Mouse (Mus musculus): ENCODE measurements around the gene Gm49711. TPM values are rescaled to one million over a fixed set of nuclear protein-coding genes. Genes with fewer than 3 reads are reported as not detected.
A peak's percentile ranks its signal among the peaks of the same experiment; 100 is the strongest.

Gene Gm49711
- polyA plus RNA-seq, 1 experiment from 2014 or later, result not detected

GRCm38 (mm10) chr16:92127226-92127625, 69.1 kb downstream of the Gm49711 start:
- Histone ChIP-seq H3K27me3 (ENCODE audit: control insufficient read depth, insufficient read depth, low read length) (no peaks in the 10 kb centered on the region), H3K36me3 (ENCODE audit: control insufficient read depth, insufficient read depth, low read length) (no peaks in the 10 kb centered on the region), H3K9ac (ENCODE audit: low read length) (no peak overlapping the region), H3K9me3 (ENCODE audit: control insufficient read depth, low read length) (peaks cover 5% of the 10 kb centered on the region; the same call in 1 of the 2 replicates), H3K4me2 (ENCODE audit: low read depth) (no peak overlapping the region), H3K27ac (ENCODE audit: low read depth, low read length) (no peak overlapping the region), H3K4me1 (ENCODE audit: control insufficient read depth, insufficient read depth, low read length) (no peaks in the 10 kb centered on the region), H3K4me3 (ENCODE audit: low read depth, low read length) (no peak overlapping the region)
- ATAC-seq (ENCODE audit: insufficient read depth, low FRiP score, low TSS enrichment) (no peak), DNase-seq (ENCODE audit: low spot score) (no peak)
- WGBS, result 50% methylated on average over 4 of the region's 4 CpGs

GRCm38 (mm10) chr16:92127666-92128065, 69.5 kb downstream of the Gm49711 start:
- no peak overlapping the region for H3K9ac ChIP-seq (ENCODE audit: low read length)
- no peaks in the 10 kb centered on the region for H3K4me1 ChIP-seq (ENCODE audit: control insufficient read depth, insufficient read depth, low read length)
- peaks cover 5% of the 10 kb centered on the region; the same call in 1 of the 2 replicates for H3K9me3 ChIP-seq (ENCODE audit: control insufficient read depth, low read length)
- DNase-seq (ENCODE audit: low spot score), result no peak
- no peak overlapping the region for H3K4me3 ChIP-seq (ENCODE audit: low read depth, low read length)
- 82% methylated on average over 5 of the region's 5 CpGs for WGBS
- no peak for ATAC-seq (ENCODE audit: insufficient read depth, low FRiP score, low TSS enrichment)
- no peak overlapping the region for H3K4me2 ChIP-seq (ENCODE audit: low read depth)
- no peaks in the 10 kb centered on the region for H3K36me3 ChIP-seq (ENCODE audit: control insufficient read depth, insufficient read depth, low read length)
- H3K27ac ChIP-seq (ENCODE audit: low read depth, low read length), result no peak overlapping the region
- H3K27me3 ChIP-seq (ENCODE audit: control insufficient read depth, insufficient read depth, low read length), result no peaks in the 10 kb centered on the region

- ATAC-seq (ENCODE audit: insufficient read depth, low FRiP score, low TSS enrichment) (no peak), DNase-seq (ENCODE audit: low spot score) (no peak)
- H3K27me3 ChIP-seq (ENCODE audit: control insufficient read depth, insufficient read depth, low read length), result no peaks in the 10 kb centered on the region
- no peaks in the 10 kb centered on the region for H3K9me3 ChIP-seq (ENCODE audit: control insufficient read depth, low read length)
- WGBS, result 95% methylated on average over 8 of the region's 8 CpGs
- no peak overlapping the region for H3K27ac ChIP-seq (ENCODE audit: low read depth, low read length)
- no peaks in the 10 kb centered on the region for H3K36me3 ChIP-seq (ENCODE audit: control insufficient read depth, insufficient read depth, low read length)
- H3K4me3 ChIP-seq (ENCODE audit: low read depth, low read length), result no peak overlapping the region
- no peak overlapping the region for H3K4me2 ChIP-seq (ENCODE audit: low read depth)
- H3K4me1 ChIP-seq (ENCODE audit: control insufficient read depth, insufficient read depth, low read length), result no peaks in the 10 kb centered on the region
- H3K9ac ChIP-seq (ENCODE audit: low read length), result no peak overlapping the region
These were observed 71.7 kb downstream of the Gm49711 start for GRCm38 (mm10) chr16:92129843-92130242.

GRCm38 (mm10) chr16:92132511-92132910, 74.4 kb downstream of the Gm49711 start:
- H3K9me3 ChIP-seq (ENCODE audit: control insufficient read depth, low read length), result no peaks in the 10 kb centered on the region
- no peak overlapping the region for H3K9ac ChIP-seq (ENCODE audit: low read length)
- no peak for DNase-seq (ENCODE audit: low spot score)
- H3K4me1 ChIP-seq (ENCODE audit: control insufficient read depth, insufficient read depth, low read length), result no peaks in the 10 kb centered on the region
- no peaks in the 10 kb centered on the region for H3K36me3 ChIP-seq (ENCODE audit: control insufficient read depth, insufficient read depth, low read length)
- ATAC-seq (ENCODE audit: insufficient read depth, low FRiP score, low TSS enrichment), result no peak
- H3K4me2 ChIP-seq (ENCODE audit: low read depth), result no peak overlapping the region
- H3K27me3 ChIP-seq (ENCODE audit: control insufficient read depth, insufficient read depth, low read length), result no peaks in the 10 kb centered on the region
- H3K27ac ChIP-seq (ENCODE audit: low read depth, low read length), result no peak overlapping the region
- WGBS, result 77% methylated on average over 4 of the region's 4 CpGs
- H3K4me3 ChIP-seq (ENCODE audit: low read depth, low read length), result no peak overlapping the region

GRCm38 (mm10) chr16:92134148-92134764, 76.1 kb downstream of the Gm49711 start:
- H3K4me3 ChIP-seq (ENCODE audit: low read depth, low read length), result no peak overlapping the region
- H3K4me2 ChIP-seq (ENCODE audit: low read depth), result no peak overlapping the region
- H3K27me3 ChIP-seq (ENCODE audit: control insufficient read depth, insufficient read depth, low read length), result no peaks in the 10 kb centered on the region
- H3K4me1 ChIP-seq (ENCODE audit: control insufficient read depth, insufficient read depth, low read length), result no peaks in the 10 kb centered on the region
- WGBS, result 93% methylated on average over 11 of the region's 11 CpGs
- no peak overlapping the region for H3K9ac ChIP-seq (ENCODE audit: low read length)
- no peak overlapping the region for H3K27ac ChIP-seq (ENCODE audit: low read depth, low read length)
- no peaks in the 10 kb centered on the region for H3K36me3 ChIP-seq (ENCODE audit: control insufficient read depth, insufficient read depth, low read length)
- ATAC-seq (ENCODE audit: insufficient read depth, low FRiP score, low TSS enrichment) (no peak), DNase-seq (ENCODE audit: low spot score) (no peak)
- H3K9me3 ChIP-seq (ENCODE audit: control insufficient read depth, low read length), result no peaks in the 10 kb centered on the region

- H3K4me1 ChIP-seq (ENCODE audit: control insufficient read depth, insufficient read depth, low read length), result peaks cover 7% of the 10 kb centered on the region
- no peaks in the 10 kb centered on the region for H3K9me3 ChIP-seq (ENCODE audit: control insufficient read depth, low read length)
- H3K27ac ChIP-seq (ENCODE audit: low read depth, low read length), result no peak overlapping the region
- no peak for DNase-seq (ENCODE audit: low spot score)
- no peak overlapping the region for H3K4me3 ChIP-seq (ENCODE audit: low read depth, low read length)
- no peak overlapping the region for H3K9ac ChIP-seq (ENCODE audit: low read length)
- H3K27me3 ChIP-seq (ENCODE audit: control insufficient read depth, insufficient read depth, low read length), result no peaks in the 10 kb centered on the region
- no peak overlapping the region for H3K4me2 ChIP-seq (ENCODE audit: low read depth)
- no peaks in the 10 kb centered on the region for H3K36me3 ChIP-seq (ENCODE audit: control insufficient read depth, insufficient read depth, low read length)
- no peak for ATAC-seq (ENCODE audit: insufficient read depth, low FRiP score, low TSS enrichment)
- WGBS, result 94% methylated on average over 15 of the region's 15 CpGs
These were observed 78.2 kb downstream of the Gm49711 start for GRCm38 (mm10) chr16:92136275-92136674.

- Histone ChIP-seq H3K9ac (ENCODE audit: low read length) (no peak overlapping the region), H3K9me3 (ENCODE audit: control insufficient read depth, low read length) (no peaks in the 10 kb centered on the region), H3K4me3 (ENCODE audit: low read depth, low read length) (no peak overlapping the region), H3K4me2 (ENCODE audit: low read depth) (no peak overlapping the region), H3K4me1 (ENCODE audit: control insufficient read depth, insufficient read depth, low read length) (peaks cover 11% of the 10 kb centered on the region), H3K27ac (ENCODE audit: low read depth, low read length) (peak overlapping the region; percentile 58), H3K27me3 (ENCODE audit: control insufficient read depth, insufficient read depth, low read length) (no peaks in the 10 kb centered on the region), H3K36me3 (ENCODE audit: control insufficient read depth, insufficient read depth, low read length) (no peaks in the 10 kb centered on the region)
- WGBS, result 42% methylated on average over 15 of the region's 15 CpGs
- DNase-seq (ENCODE audit: low spot score) (peak; percentile 53), ATAC-seq (ENCODE audit: insufficient read depth, low FRiP score, low TSS enrichment) (no peak)
These were observed 81.5 kb downstream of the Gm49711 start for GRCm38 (mm10) chr16:92139386-92140261.

- H3K27ac ChIP-seq (ENCODE audit: low read depth, low read length), result 0 out of 2 replicates have a peak overlapping the region, but pooled peaks have one; percentile 34
- ATAC-seq (ENCODE audit: insufficient read depth, low FRiP score, low TSS enrichment) (no peak), DNase-seq (ENCODE audit: low spot score) (no peak)
- H3K36me3 ChIP-seq (ENCODE audit: control insufficient read depth, insufficient read depth, low read length), result no peaks in the 10 kb centered on the region
- WGBS, result 69% methylated on average over 9 of the region's 9 CpGs
- no peak overlapping the region for H3K9ac ChIP-seq (ENCODE audit: low read length)
- H3K4me1 ChIP-seq (ENCODE audit: control insufficient read depth, insufficient read depth, low read length), result peaks cover 11% of the 10 kb centered on the region
- H3K9me3 ChIP-seq (ENCODE audit: control insufficient read depth, low read length), result no peaks in the 10 kb centered on the region
- H3K4me3 ChIP-seq (ENCODE audit: low read depth, low read length), result no peak overlapping the region
- no peaks in the 10 kb centered on the region for H3K27me3 ChIP-seq (ENCODE audit: control insufficient read depth, insufficient read depth, low read length)
- H3K4me2 ChIP-seq (ENCODE audit: low read depth), result no peak overlapping the region
These were observed 82.2 kb downstream of the Gm49711 start for GRCm38 (mm10) chr16:92140328-92140727.

GRCm38 (mm10) chr16:92141021-92141420, 82.9 kb downstream of the Gm49711 start:
- Histone ChIP-seq H3K36me3 (ENCODE audit: control insufficient read depth, insufficient read depth, low read length) (no peaks in the 10 kb centered on the region), H3K4me1 (ENCODE audit: control insufficient read depth, insufficient read depth, low read length) (peaks cover 11% of the 10 kb centered on the region), H3K9ac (ENCODE audit: low read length) (no peak overlapping the region), H3K27ac (ENCODE audit: low read depth, low read length) (no peak overlapping the region), H3K9me3 (ENCODE audit: control insufficient read depth, low read length) (no peaks in the 10 kb centered on the region), H3K4me3 (ENCODE audit: low read depth, low read length) (no peak overlapping the region), H3K27me3 (ENCODE audit: control insufficient read depth, insufficient read depth, low read length) (no peaks in the 10 kb centered on the region), H3K4me2 (ENCODE audit: low read depth) (no peak overlapping the region)
- 92% methylated on average over 12 of the region's 12 CpGs for WGBS
- no peak for DNase-seq (ENCODE audit: low spot score)
- ATAC-seq (ENCODE audit: insufficient read depth, low FRiP score, low TSS enrichment), result no peak

Data from neural tube, embryonic 11.5 days (tissue).